Mouse (Mus musculus) left cerebral cortex, postnatal 10 days (tissue): ENCODE data around the gene Gsdme. TPM values are rescaled to one million over a fixed set of nuclear protein-coding genes. Genes with fewer than 3 reads are reported as not detected.

ENCODE experiments used
- DNase-seq, 2 experiments: peaks; one replicate each; pipeline ENCODE4 v3.0.0; 2021 to 2022; ENCODE audit warnings: low spot score in 2 of 2, mixed read lengths in 1 of 2; ENCODE audit errors: extremely low spot score in 1 of 2
- intact Hi-C: fragments of 180-260 bp; cut with DNase I; formaldehyde crosslinking; loops from one replicate; pipeline ENCODE4 v1.15.1; 2025
- total RNA-seq, 2 experiments: library from RNA; stranded (reverse); gene quantifications; 2 replicates each; pipeline ENCODE4 v1.2.3; 2021

Gene Gsdme
- total RNA-seq, 2 experiments from 2014 or later, result 16.4 TPM

DNA sequence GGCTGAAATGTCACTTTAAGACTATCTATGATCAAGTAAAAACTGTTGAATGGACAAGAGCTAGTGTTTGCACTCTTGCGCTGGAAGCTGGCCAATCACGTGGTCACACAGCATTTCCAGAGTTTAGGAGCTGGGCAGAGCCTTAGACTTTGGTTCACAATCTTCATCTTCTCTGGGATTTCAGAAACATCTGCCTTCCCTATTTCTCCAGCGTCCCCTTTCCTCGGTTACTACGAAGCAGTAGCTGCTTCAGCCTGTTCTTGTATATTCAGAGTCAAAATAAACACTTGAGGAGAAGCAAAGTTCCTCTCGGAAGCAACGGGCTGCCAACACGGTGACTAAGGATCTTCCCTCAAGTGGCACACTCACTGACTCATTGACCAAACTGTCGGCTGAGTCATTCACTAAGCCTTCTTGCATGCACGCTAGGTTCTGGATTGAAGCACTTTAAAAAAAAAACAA lies 8.9 kb downstream of the Gsdme start:
- peak in 1 of 2 experiments; percentile 54 for DNase-seq
- intact Hi-C loops, result no loop called here

DNA sequence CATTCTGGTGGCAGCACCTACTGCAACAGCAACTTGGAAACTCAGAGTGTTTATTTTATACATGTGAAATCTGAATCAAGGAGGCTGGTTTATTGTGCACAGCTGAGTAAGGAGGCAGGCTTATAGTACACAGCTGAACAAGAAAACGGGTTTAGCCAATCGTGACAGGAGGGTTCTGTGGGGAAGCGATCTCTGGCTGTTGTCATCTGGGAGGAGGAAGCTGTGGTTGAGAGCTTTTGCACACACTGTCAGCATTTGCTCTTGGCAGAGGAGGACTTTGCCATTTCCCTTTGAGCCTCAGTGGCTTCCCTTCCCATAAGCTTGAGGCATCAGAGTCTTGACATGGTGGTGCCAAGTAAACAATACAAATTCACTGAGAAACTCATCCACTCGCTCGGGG lies 11.0 kb downstream of the Gsdme start:
- no peak for DNase-seq
- intact Hi-C loops, result no loop called here

DNA sequence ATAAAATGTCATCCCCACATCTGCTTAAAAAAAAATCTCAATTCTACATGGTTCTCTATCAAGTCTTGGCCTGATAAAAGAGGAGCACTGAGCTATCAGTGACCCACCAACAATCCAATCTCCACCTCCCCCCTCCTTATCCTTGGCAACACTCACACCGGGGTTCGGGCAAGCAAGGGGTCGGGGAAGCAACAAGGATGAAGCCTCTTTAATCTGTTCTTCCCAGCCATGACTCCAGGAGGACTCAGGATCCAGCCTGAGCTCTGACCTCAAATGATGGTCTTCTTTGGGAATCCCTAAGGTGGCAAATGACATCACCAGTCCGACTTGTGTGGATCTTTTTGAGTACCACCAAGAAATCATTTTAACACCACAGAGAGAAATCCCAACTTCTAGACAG lies 15.9 kb downstream of the Gsdme start:
- DNase-seq, result no peak
- intact Hi-C loops, result no loop called here

DNA sequence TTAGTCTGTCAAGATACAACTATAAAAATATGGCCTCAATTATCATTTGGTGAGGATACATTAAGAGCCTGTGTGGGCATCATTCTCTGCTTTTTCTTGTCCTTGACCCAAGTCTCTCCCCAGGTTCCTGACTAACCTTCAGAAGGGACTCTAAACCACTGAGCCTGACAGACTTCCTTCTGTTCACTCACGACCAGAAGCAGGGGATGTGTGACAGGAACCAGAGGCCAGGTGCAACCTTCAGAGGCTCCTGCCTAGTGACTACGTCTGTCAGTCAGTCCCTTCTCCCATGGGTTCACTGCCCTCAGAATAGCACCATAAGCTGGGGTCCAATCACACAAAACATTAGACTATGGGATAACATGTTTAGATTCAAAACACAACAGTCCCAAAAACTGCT lies 16.3 kb downstream of the Gsdme start:
- intact Hi-C loops, result no loop called here
- DNase-seq, result no peak

DNA sequence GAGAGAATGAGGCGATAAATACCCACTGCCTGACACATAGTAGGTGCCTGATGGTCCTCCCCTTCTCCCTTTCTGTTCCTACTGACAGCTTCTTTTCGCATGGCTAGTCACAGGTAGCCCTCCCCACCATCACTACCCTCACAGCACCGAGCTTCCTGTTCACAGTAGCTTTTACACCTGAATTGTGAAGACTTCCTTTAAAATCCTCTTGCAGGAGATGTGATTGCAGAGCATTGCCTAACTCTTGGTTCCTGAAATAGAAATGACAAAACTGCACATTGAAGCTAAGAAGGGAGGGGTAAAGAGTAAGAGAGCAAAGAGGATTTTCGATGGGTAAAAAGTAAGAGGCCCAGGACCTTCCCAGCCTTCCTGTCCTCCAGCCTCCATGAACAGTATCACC lies 18.7 kb downstream of the Gsdme start:
- intact Hi-C loops, result no loop called here

DNA sequence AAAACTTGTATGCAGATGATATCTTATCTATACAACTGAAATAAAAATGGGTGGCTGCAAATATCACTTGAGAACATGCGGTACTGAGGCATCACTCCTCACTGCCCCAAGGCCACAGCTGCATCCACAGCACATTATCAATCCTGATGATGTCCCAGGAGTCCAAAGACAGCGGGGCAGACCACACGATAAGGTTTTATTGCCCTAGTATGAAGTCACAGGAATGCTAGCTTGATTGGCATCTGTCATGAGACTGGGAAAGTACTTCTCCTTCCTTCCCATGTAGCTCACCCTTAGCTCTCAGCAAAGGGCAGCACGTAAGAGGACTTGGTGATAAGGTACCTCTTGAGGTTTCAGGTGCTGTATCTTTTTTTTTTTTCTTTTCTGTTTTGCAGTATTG lies 19.5 kb downstream of the Gsdme start:
- intact Hi-C loops, result no loop called here
- DNase-seq, result no peak

More for the DNA sequence above, 18.7 kb downstream of the Gsdme start:
- DNase-seq, result no peak

DNA sequence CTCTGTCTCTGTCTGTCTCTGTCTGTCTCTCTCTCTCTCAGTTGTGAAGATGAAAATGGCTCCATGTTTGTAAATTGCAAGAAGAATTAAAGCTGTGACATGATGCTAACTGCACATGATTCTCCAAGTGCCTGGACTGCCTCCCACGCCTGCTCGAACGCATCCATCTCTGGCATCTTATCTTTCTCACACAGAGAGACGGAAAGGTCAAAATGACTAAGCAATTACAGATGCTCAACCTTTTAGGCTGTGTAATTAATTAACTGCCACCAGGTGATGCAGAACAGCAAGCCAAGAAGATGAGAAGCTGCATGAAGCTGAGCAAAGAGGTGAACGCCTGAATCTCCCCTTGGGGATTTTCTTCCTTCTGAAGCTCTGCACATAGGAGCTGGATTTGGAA lies 23.2 kb downstream of the Gsdme start:
- no peak for DNase-seq

DNA sequence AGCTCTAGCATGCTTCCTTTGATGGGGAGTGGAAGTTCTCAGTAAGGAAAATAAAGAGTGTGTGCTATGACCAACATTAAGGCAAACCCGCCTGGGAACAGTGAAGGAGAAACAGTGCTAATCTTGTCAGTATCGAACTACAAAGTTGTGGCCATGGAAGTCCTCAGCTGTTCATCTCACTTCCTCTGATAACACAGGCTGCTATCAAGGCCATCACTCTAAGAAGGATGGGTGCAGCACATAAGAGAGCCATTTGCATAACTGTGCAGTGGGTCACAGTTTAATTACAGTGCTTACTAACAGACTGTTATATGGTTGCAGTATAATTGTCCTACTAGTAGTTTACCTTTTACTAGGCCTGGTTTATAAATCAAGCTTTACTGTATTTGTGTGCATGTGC lies 23.8 kb downstream of the Gsdme start:
- intact Hi-C loops, result no loop called here
- DNase-seq, result no peak

More for the DNA sequence above, 23.2 kb downstream of the Gsdme start:
- intact Hi-C loops, result no loop called here

DNA sequence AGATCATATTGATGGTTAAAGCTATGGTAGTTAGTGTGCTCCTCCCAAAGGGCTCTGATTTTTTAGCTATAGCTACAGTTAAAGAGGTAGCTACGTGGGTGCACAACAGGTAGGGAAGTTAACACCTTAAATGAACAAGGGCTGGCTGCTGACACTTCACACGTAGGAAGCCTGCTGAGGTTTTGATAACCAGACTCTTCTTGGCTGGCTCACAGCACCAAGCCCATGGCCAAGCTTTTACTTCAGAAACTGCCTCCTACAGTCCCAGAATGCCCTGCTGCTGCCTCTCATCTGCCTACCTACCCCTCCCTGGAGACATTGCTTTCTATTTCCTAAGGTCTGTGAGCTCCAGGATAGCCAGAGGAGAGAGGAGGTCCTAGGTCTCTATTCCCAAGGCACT lies 25.7 kb downstream of the Gsdme start:
- DNase-seq, result no peak
- intact Hi-C loops, result no loop called here

DNA sequence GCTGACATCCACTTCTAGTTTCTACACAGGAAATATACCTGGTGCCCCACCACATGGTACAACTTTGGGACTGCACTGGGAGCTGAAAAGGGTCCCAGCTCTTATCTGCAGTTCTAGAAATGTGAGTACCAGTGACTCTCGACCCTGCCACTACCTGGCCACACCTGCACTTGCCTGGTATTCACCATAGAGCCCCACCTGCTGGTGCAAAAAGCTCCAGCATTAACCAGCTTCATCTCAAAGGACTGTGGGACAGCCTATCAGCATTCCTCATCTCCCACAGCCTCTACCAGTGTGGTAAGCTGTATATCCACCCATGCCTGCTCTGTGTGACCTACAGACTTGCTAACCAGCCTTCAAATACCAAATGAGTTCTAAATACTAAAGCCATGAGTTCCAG lies 30.7 kb downstream of the Gsdme start:
- intact Hi-C loops, result no loop called here
- no peak for DNase-seq

DNA sequence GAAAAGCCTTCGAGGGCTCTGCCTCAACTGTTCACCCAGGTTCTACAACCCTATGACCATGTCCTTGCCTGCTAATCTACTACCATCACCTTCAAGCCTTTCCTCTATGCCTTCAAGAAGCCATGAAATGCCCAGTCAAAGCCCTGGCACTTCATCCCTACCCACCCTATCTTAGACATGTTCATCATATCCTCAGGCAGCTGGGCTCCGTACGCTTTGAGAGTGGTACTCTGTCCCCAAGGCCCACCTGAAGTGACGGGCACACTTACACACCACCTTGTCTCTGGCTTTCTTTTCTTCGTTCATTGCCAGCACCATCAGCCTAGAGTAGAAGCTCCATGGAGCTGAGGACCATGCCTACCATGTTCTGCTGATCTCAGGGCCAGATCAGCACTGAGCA lies 32.4 kb downstream of the Gsdme start:
- intact Hi-C loops, result no loop called here
- DNase-seq, result no peak

DNA sequence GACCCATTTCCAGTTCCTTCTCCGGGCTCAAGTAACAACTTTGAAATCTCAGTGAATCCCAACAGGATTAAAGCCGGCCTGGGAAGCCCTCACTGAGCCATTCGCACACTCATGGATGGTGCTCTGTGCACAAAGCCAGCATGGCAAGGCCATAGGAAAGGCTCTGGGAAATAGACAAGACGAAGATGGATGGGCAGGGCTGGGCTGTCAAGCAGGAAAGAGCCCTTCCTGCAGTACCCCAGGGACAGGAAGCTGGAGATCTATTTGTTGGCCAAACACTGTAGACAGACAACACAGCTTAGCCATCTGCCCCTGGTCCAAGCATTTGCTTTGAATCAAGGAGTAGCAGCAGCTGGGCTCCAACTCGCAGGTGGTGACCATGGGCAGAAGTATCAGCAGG lies 35.5 kb downstream of the Gsdme start:
- intact Hi-C loops, result no loop called here
- no peak for DNase-seq

DNA sequence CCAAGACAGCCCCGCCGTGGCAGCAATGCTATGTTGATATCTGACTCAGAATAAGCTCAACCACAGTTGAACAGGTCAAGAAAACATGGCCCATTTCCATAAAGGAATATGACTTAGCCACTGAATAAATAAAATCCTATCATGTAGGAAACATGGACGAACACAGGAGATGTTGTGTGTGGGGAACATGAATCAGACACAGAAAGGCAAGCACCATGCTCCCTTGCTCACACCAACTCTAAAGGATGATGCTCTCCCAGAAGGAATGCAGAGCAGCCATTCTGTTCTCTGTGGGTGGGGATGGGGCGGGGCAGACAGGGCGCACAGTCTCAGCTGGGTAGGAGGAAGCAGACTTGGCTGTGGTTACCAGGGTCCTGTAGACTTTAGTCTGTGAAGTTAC lies 38.4 kb downstream of the Gsdme start:
- DNase-seq, result no peak
- intact Hi-C loops, result no loop called here

DNA sequence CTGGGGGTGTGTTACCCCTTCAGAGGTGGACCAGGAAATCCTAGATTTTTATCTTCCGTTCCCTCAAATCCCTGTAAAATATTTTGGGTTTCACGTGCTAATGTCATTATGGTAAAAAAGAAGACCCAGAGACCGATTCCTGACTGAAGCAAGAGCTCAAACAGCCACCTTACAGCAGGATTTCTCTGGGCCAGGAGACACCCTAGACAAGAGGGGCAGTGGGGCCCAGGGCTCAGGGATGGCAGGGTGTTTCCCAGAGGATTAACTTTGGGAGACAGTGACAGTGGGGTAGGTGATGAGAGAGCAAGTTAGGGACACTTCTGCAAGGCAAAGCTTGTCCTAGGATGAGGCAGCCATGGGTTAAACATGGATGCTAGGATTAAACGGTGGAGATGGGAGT lies 40.1 kb downstream of the Gsdme start:
- no peak for DNase-seq
- intact Hi-C loops, result no loop called here

DNA sequence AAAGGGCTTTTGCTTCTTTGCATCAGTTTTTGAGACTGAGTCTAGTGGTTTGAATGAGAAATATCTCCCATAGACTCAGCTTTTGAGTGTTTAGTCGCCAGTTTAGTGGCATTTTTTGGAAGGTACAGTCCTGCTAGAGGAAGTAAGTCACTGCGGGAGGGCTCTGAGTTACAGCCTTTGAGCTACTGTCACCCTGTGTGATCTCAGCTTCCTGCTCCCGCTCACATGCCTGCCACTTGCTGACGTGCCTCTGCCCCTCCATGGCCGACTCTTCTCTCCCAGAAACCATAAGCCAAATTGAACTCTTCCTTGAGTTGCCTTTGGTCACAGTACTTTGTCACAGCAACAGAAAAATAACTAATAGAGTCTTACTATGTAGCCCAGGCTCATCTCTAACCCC lies 40.7 kb downstream of the Gsdme start:
- intact Hi-C loops, result no loop called here
- DNase-seq, result no peak

DNA sequence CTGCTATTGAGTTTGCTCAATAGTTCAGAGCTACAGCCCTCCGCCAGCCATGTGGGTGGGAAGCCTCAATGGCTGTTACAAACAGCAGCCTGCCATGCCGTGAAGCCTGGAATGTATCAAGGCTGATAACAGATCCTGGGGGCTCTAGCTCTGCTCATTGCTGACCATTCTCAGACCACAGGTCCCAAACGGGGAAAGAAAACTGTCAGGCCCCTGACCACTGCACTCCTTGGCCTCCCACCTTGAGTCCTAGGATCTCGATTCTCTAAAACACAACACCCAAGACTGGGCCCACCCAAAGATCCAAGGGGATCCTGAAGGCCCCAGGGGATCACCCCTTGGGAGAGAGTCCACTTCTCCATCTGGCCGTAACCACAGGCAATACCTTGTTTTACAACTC lies 41.3 kb downstream of the Gsdme start:
- intact Hi-C loops, result no loop called here
- no peak for DNase-seq

DNA sequence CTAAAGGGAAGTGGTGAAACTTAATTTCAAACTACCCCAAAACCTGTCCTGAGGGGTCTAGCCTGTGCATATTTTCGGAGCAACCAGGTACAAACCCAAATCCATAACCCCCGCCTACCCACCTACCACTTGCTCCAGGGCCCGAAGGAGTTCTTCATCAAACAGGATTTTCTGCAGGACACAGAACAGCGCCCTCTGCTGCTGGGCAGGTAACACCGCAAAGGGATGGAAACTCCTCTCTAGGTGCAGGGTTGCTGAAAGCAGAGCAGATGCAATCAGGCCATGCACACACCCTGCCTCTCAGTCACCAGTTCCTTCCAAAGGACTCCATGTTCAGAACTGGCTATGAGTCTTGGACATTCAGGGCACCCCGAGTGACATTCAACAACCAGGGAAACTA lies 42.8 kb downstream of the Gsdme start:
- intact Hi-C loops, result no loop called here
- DNase-seq, result peak in 1 of 2 experiments; percentile 41

DNA sequence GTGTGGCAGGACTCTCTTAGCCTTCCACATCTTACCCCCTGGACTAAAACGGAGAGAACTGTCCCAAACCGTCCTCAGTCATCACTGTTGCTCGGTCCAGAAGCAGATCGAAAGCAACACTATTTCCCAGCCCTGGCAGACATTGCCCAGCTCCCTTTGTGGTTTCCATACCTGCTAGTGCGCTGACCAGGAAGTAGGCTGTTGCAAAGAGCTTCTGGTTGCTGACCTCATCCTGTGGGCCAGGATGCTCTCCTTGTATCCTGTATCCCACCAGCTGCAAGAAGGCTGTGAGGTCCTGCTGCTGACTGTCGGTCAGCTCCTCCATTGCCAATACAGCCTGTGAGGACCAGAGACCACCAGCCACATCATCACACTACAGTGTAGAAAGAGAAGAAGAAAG lies 44.6 kb downstream of the Gsdme start:
- DNase-seq, result no peak
- intact Hi-C loops, result no loop called here

DNA sequence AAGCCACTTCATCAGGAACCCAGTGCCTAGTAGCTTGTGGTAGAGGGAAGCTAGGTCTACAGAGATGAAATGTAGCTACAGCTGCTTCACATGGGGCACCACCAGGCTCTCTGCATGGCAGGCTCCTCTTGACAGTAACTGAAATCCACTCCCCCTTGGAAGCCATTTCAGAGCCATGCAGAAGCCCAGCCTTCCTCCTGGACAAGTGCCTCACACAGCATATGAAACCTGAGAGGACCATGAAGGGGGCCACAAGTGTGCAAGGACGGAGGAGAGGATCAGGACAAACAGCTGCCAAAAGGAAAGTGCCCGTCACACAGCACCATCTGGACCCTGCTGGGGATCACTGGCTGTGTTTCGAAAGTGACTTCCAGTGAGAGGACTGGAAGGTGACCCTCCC lies 45.0 kb downstream of the Gsdme start:
- intact Hi-C loops, result no loop called here
- no peak for DNase-seq

DNA sequence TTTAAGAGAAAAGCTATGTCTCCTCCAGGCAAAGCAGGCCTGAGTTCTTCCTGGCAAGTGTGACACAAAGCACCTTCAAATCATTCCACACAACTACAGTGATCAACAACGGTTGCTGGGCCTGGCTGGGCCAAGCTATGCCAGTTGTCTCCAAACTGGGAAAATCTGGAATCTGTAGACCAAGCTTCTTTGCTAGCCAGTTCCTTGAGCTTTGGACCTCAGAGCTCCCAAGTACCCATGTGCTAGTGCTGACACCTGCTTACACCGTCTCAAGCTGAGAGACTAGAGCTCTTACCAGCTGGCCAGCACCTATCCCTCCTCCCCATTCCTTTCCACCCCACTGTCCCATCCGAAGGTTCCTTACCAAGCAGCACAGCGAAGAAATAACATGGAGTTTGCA lies 47.7 kb downstream of the Gsdme start:
- intact Hi-C loops, result no loop called here

DNA sequence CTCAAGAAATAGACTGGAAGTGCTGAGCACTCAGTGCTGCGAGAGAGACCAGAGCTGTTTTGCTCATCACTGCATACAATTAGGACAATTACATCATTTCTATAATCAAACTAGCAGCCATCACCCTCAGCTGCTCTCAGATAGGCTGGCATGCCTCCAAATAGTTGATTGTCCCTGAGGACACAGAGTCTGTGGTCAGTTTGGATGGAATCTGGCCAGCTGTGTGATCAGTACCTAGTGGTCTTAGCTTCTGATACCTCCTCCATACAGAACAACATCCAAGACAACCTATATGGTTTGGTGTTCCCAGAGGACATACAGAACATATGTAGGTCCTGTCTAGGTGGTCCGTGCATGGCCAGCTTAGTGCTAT lies 48.3 kb downstream of the Gsdme start:
- DNase-seq, result no peak
- intact Hi-C loops, result no loop called here

More for the DNA sequence above, 47.7 kb downstream of the Gsdme start:
- DNase-seq, result no peak
